Mouse (Mus musculus) liver, embryonic 13.5 days (tissue): ENCODE data around the gene Tbc1d4. TPM values are rescaled to one million over a fixed set of nuclear protein-coding genes. Genes with fewer than 3 reads are reported as not detected.

Experiments used
- ATAC-seq: fragments of 200-750 bp; cut with Nextera tagmentation; 2 replicates; pipeline ENCODE4 v1.8.0; 2017; ENCODE audit warnings: low read depth, mild to moderate bottlenecking, moderate number of reproducible peaks, moderate library complexity
- DNase-seq: peaks from one replicate; pipeline ENCODE4 v3.0.0; 2022
- H3K27ac ChIP-seq: fragments of 300-500 bp; sonication (generic); 2 replicates; pipeline ENCODE4 v1.5.1; 2015; ENCODE audit warnings: moderate library complexity, mild to moderate bottlenecking, inconsistent platforms
- H3K27me3 ChIP-seq: fragments of 300-500 bp; sonication (generic); 2 replicates; pipeline ENCODE4 v1.6.1; 2015; ENCODE audit warnings: mild to moderate bottlenecking, inconsistent platforms
- H3K36me3 ChIP-seq: fragments of 300-500 bp; sonication (generic); 2 replicates; pipeline ENCODE4 v1.6.1; 2015; ENCODE audit warnings: mild to moderate bottlenecking, inconsistent platforms
- H3K4me1 ChIP-seq: fragments of 300-500 bp; sonication (generic); replicated peaks from 2 replicates; pipeline ENCODE4 v1.6.1; 2015; ENCODE audit warnings: inconsistent platforms
- H3K4me2 ChIP-seq: fragments of 300-500 bp; sonication (generic); 2 replicates; pipeline ENCODE4 v1.6.1; 2015; ENCODE audit warnings: inconsistent platforms, mild to moderate bottlenecking, moderate library complexity
- H3K4me3 ChIP-seq: fragments of 300-500 bp; sonication (generic); replicated peaks from 2 replicates; pipeline ENCODE4 v1.5.1; 2015; ENCODE audit warnings: mild to moderate bottlenecking, inconsistent platforms
- H3K9ac ChIP-seq: fragments of 300-500 bp; sonication (generic); 2 replicates; pipeline ENCODE4 v1.6.1; 2015; ENCODE audit warnings: mild to moderate bottlenecking, inconsistent platforms
- H3K9me3 ChIP-seq: fragments of 300-500 bp; sonication (generic); replicated peaks from 2 replicates; pipeline ENCODE4 v1.6.1; 2016; ENCODE audit warnings: inconsistent platforms
- WGBS: fragments of 180-500 bp; shearing (Covaris S2); methylation state at CpG from one replicate; pipeline ENCODE4 v1.1.7; 2015; ENCODE audit not compliant: insufficient replicate concordance; 5-methylcytosine and 5-hydroxymethylcytosine counted together
- polyA plus RNA-seq: library from polyadenylated mRNA; unstranded; fragments of >200 nt; fragmentation: Nextera tagmentation; extraction: Ambion mirVana; gene quantifications from 2 replicates; pipeline ENCODE4 v1.2.1, GENCODE M21; 2015

Gene Tbc1d4
- polyA plus RNA-seq, 1 experiment from 2014 or later: 1.7 TPM

DNA sequence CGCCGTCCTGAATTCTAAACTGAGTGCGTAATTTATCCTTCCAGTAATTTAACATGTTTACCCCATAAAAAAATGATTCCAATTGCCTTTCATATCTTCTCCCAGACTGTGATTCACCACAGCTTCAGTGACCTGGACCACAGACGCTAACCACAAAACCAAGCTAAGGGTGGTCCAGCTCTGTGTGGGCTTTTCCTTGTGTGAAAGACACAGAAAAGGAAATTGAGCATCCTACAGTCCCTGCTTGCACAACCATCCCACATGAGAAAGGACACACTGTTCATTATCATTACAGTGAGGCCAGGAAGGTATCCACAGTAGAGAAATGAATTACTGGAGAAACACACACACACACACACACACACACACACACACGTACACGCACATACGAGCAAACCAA, 99.2 kb downstream of the Tbc1d4 start:
- Histone ChIP-seq H3K27ac (no peak overlapping the region), H3K27me3 (no peaks in the 10 kb centered on the region), H3K9ac (no peak overlapping the region), H3K4me3 (no peak overlapping the region), H3K4me1 (no peaks in the 10 kb centered on the region), H3K4me2 (no peak overlapping the region), H3K36me3 (no peaks in the 10 kb centered on the region), H3K9me3 (no peaks in the 10 kb centered on the region)
- 72% methylated on average over 7 of the region's 7 CpGs for WGBS
- ATAC-seq (no peak), DNase-seq (no peak)

DNA sequence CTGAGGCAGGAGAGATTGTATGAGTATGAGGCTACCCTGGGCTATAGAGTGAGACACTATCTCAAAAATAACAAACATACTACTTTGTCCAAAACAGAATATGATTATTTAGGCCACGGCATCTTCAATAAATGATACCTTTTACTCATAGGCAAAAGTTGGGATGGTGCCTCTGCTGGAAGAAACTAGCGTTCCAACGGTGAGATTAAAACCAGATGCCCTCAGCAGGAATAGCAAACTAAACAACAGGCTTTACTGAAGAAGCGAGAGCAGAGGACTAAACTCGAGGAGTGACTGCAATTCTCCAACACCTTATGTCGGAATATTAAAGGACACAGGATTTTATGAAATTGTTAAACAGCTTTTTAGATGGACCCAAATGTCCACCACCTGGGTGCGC, 101.0 kb downstream of the Tbc1d4 start:
- no peak for ATAC-seq
- Histone ChIP-seq H3K4me3 (no peak overlapping the region), H3K4me1 (no peaks in the 10 kb centered on the region), H3K36me3 (no peaks in the 10 kb centered on the region), H3K4me2 (no peak overlapping the region), H3K27ac (no peak overlapping the region), H3K27me3 (no peaks in the 10 kb centered on the region), H3K9ac (no peak overlapping the region), H3K9me3 (no peaks in the 10 kb centered on the region)
- no peak for DNase-seq
- WGBS: 66% methylated on average over 7 of the region's 7 CpGs

DNA sequence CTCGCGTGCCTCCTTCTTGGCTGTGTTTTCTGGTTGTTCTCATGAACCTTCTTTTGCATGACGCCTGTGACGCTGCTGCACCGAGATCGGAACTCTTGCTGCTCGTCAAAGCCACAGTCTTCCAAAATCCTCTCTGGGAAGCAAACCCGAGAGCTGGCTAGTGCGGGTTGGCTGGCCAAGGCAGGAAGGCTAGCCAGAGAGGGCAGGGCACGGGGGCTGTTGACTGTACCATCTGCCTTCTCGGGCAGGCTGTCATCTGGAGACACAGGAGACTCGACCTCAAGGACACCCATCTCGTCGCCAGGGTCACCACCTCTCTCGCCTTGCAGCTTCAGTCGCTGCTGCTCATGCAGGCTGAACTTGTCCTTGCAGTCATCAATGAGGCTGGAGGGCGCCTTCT, 101.8 kb downstream of the Tbc1d4 start:
- H3K9me3 ChIP-seq: no peaks in the 10 kb centered on the region
- H3K27ac ChIP-seq: no peak overlapping the region
- no peaks in the 10 kb centered on the region for H3K4me1 ChIP-seq
- WGBS: 73% methylated on average over 17 of the region's 17 CpGs
- ATAC-seq (no peak), DNase-seq (no peak)
- H3K4me3 ChIP-seq: no peak overlapping the region
- H3K4me2 ChIP-seq: no peak overlapping the region
- H3K9ac ChIP-seq: no peak overlapping the region
- H3K27me3 ChIP-seq: no peaks in the 10 kb centered on the region
- H3K36me3 ChIP-seq: no peaks in the 10 kb centered on the region

DNA sequence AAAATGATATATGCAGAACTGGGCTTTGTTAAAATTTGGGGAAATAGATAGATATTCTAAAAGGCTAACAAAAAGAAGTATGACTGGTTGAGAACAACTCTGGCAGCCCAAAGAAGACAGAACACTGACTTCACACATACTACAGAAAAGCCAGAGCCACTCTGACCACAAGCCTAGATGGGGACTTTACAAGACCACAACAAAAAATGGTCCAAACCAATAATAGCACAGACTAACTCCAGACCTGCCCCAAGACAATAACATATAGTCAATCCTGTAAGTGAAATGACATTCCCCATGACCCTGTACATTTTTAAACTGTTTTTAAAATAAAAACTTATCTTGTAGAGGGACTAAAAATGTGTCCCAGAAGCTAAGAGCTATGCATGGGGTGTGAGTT, 103.2 kb downstream of the Tbc1d4 start:
- H3K36me3 ChIP-seq: no peaks in the 10 kb centered on the region
- H3K27me3 ChIP-seq: no peaks in the 10 kb centered on the region
- ATAC-seq (no peak), DNase-seq (no peak)
- H3K9ac ChIP-seq: no peak overlapping the region
- H3K9me3 ChIP-seq: no peaks in the 10 kb centered on the region
- H3K4me3 ChIP-seq: no peak overlapping the region
- no peak overlapping the region for H3K27ac ChIP-seq
- no peaks in the 10 kb centered on the region for H3K4me1 ChIP-seq
- H3K4me2 ChIP-seq: no peak overlapping the region

DNA sequence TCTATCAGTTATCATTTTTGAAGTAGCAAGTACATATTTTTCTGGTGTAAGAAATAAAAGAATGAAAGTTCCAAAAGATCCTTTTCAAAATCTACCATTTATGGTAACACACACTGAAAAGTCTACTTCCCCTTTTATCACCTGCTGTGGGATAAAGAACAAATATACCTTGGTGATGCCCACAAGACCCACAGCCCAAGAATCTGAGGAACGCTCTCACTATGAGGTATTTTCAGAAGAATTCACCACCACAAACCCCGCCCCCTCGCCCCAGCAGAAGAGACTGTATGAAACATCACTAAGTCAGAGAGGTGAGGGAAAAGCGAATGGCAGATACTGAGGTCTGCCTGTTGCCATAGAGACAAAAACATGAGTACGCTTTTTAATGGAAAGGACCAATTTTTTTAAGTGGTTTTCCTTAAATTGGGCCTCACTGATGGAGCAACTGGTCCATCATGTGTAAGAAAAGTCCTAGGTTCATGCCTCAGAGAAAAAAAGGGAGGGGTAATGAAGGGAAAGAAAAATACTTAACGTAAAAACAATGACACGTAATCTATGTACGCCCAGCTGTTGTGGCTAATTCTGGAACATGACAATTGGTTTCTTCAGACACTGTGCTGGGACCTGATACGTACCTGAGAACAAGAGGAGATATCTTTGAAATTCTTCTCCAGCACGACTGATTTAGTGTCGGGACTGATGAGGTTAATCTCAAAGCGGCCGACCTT, 104.4 kb downstream of the Tbc1d4 start:
- Histone ChIP-seq H3K4me1 (no peaks in the 10 kb centered on the region), H3K9me3 (no peaks in the 10 kb centered on the region), H3K27ac (no peak overlapping the region), H3K4me2 (no peak overlapping the region), H3K36me3 (no peaks in the 10 kb centered on the region), H3K27me3 (no peaks in the 10 kb centered on the region), H3K4me3 (no peak overlapping the region), H3K9ac (no peak overlapping the region)
- ATAC-seq (no peak), DNase-seq (no peak)
- 70% methylated on average over 13 of the region's 13 CpGs for WGBS

DNA sequence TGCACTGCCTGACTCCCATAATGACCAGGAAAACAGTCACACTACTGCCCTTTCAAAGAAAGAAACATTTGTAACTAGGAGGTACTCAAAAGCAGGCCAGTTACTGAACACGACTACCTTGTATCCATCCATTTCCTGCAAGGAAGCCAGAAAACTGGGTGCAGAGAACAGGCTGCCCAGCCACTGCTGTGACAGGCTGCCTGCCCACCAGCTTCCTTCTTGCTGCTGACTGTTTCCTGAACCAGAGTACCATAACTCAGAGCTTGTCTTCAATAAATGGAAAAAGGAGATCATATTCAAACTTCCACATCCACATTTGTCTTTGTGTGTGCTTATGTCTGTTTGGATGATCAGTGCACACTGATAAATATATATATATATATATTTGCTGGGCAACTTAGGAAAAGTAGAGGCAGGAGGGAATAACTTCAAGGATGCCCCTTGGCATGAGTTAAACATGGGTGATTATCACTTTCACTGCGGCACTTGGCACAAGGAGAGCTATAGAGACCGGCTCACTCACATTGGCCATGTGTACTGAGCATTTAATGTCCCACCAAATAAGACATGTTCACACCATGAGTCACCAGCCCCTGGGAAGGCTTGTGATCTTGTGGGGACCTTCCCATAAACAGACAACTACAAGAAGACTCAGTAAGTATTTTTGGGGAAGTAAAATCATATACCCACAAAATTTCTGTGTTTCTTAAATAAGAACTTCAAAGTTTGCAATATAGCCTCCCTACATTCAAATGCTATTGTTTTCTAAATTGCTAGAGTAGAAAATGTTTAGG, 105.6 kb downstream of the Tbc1d4 start:
- Histone ChIP-seq H3K4me2 (no peak overlapping the region), H3K36me3 (no peaks in the 10 kb centered on the region), H3K9me3 (no peaks in the 10 kb centered on the region), H3K4me1 (no peaks in the 10 kb centered on the region), H3K4me3 (no peak overlapping the region), H3K9ac (no peak overlapping the region), H3K27ac (no peak overlapping the region), H3K27me3 (no peaks in the 10 kb centered on the region)
- ATAC-seq (no peak), DNase-seq (no peak)
- 46% methylated on average over 3 of the region's 3 CpGs for WGBS

DNA sequence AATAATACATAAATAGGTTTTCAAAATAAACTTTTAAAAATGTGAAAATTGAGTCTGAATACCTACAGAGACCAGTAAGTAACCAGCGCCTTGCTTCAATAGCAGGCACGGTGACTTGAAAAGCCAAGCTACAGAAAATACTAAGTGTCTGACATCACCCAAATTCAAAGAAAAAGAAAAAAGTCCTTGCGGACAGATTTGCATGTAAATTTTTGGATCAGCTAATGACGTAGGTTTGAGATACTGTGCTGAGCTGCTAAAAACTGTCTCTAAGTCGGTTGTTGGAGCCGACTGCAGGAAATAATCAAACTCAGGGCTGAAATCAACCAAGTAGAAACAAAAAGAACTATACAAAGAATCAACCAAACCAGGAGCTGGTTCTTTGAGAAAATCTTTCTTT, 107.1 kb downstream of the Tbc1d4 start:
- Histone ChIP-seq H3K27me3 (no peaks in the 10 kb centered on the region), H3K36me3 (no peaks in the 10 kb centered on the region), H3K9ac (no peak overlapping the region), H3K9me3 (no peaks in the 10 kb centered on the region), H3K4me2 (no peak overlapping the region), H3K4me1 (no peaks in the 10 kb centered on the region), H3K27ac (no peak overlapping the region), H3K4me3 (no peak overlapping the region)
- ATAC-seq (no peak), DNase-seq (no peak)
- WGBS: 76% methylated on average over 6 of the region's 6 CpGs

DNA sequence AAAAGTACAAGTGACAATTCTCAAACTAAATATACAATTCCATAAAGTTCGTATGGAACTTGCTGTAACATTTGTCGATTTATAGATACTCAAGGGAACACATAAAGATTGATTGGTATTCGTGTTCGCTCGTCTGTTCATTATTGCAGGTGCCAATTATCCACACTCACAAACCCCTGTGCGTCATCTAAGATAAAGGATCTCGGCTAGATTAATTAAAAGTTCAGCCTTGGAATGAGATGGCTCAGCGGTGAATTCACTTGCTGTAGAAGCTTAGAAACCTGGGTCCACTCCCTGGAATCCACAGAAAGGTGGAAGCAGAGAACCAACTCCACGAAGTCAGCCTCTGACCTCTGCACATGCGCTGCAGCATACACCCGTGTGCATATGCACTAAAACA, 107.5 kb downstream of the Tbc1d4 start:
- DNase-seq (no peak), ATAC-seq (no peak)
- Histone ChIP-seq H3K27me3 (no peaks in the 10 kb centered on the region), H3K4me2 (no peak overlapping the region), H3K9me3 (no peaks in the 10 kb centered on the region), H3K36me3 (no peaks in the 10 kb centered on the region), H3K9ac (no peak overlapping the region), H3K4me3 (no peak overlapping the region), H3K4me1 (no peaks in the 10 kb centered on the region), H3K27ac (no peak overlapping the region)
- 81% methylated on average over 11 of the region's 11 CpGs for WGBS

DNA sequence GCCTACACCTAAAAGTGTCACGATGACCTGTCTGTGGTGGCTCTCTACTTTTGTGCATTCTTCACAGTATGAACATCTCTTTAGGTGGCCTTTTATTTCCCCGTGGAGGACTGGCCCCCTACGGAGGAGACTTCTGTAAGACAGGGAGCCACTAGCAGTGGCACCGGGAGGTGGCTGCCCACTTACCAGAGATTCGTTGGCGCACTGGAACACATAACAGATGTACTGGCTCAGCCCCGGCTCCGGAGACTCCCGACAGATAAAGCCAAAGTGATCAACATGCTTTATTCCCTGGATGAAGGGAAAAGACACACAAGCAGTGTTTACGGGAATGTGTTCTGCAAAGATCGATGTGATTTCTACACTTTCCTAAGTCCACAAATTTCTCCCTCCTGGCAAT, 108.2 kb downstream of the Tbc1d4 start:
- H3K4me2 ChIP-seq: no peak overlapping the region
- no peaks in the 10 kb centered on the region for H3K36me3 ChIP-seq
- H3K9ac ChIP-seq: no peak overlapping the region
- H3K4me1 ChIP-seq: no peaks in the 10 kb centered on the region
- 72% methylated on average over 11 of the region's 11 CpGs for WGBS
- ATAC-seq: no peak
- no peak overlapping the region for H3K27ac ChIP-seq
- DNase-seq: no peak
- no peak overlapping the region for H3K4me3 ChIP-seq
- H3K9me3 ChIP-seq: no peaks in the 10 kb centered on the region
- H3K27me3 ChIP-seq: no peaks in the 10 kb centered on the region

DNA sequence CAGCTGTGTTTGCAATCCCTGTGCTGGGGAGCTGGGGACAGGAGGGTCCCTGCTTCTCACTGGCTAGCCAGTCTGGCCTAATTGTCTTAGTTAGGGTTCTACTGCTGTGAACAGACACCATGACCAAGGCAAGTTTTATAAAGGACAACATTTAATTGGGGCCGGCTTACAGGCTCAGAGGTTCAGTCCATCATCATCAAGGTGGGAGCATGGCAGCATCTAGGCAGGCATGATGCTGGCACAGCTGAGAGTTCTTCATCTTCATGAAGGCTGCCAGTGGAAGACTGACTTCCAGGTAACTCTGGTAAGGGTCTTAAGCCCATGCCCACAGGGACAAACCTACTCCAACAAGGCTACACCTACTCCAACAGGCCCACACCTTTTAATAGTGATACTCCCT, 109.2 kb downstream of the Tbc1d4 start:
- no peaks in the 10 kb centered on the region for H3K4me1 ChIP-seq
- no peak overlapping the region for H3K4me3 ChIP-seq
- no peak for ATAC-seq
- no peak overlapping the region for H3K4me2 ChIP-seq
- no peak for DNase-seq
- no peak overlapping the region for H3K27ac ChIP-seq
- no peak overlapping the region for H3K9ac ChIP-seq
- WGBS: 74% methylated on average over 1 of the region's 1 CpGs
- no peaks in the 10 kb centered on the region for H3K36me3 ChIP-seq
- no peaks in the 10 kb centered on the region for H3K27me3 ChIP-seq
- no peaks in the 10 kb centered on the region for H3K9me3 ChIP-seq

DNA sequence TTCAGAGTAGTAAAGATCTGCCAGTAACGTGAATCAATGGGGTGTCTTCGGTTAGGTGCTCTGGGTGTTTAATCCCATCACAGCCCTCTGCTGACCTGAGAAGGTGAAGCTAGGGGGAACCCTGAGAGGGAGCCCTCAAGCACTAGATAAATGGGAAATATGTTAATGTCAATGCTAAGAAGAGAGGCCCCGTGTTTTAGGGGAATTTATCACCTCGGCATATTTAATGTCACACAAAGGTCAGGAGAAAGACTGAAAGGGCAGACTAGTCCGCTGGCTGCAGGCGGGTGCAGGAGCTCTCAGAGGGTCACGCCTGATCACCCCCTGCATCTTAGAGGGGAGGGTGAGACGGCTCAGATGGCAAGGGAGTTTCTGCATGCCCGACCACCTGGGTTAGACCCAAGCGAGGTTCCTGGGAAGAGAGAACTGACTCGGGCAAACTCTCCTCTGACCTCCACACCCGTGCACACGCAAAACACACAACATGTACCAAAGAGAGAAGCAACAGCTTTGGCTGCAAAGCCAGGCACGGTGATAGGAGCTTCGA, 120.7 kb downstream of the Tbc1d4 start:
- H3K27ac ChIP-seq: no peak overlapping the region
- no peak overlapping the region for H3K9ac ChIP-seq
- H3K4me1 ChIP-seq: no peaks in the 10 kb centered on the region
- ATAC-seq (no peak), DNase-seq (no peak)
- no peak overlapping the region for H3K4me3 ChIP-seq
- no peaks in the 10 kb centered on the region for H3K36me3 ChIP-seq
- no peaks in the 10 kb centered on the region for H3K9me3 ChIP-seq
- H3K27me3 ChIP-seq: no peaks in the 10 kb centered on the region
- 72% methylated on average over 15 of the region's 15 CpGs for WGBS
- H3K4me2 ChIP-seq: no peak overlapping the region

DNA sequence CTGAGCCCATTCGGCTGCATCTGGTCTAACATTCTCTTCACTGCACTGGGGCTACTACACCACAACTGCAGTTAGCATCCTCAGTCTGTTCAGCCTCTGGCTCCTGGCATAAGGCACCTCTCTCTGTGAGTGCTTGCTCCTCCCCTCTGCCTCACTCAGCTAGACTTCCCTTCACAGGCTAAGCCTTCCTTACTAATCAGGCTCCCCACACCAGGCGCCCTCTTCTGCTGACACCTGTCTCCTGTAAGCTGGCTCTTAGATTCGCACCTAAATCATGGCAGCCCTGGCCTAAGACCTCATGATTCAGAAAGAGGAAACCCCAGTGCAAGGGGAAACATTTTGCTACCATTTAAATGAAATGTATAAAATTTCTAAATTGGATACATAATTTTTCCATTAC, 122.4 kb downstream of the Tbc1d4 start:
- DNase-seq (no peak), ATAC-seq (no peak)
- Histone ChIP-seq H3K4me3 (no peak overlapping the region), H3K4me1 (no peaks in the 10 kb centered on the region), H3K27ac (no peak overlapping the region), H3K9me3 (no peaks in the 10 kb centered on the region), H3K4me2 (no peak overlapping the region), H3K9ac (no peak overlapping the region), H3K27me3 (no peaks in the 10 kb centered on the region), H3K36me3 (no peaks in the 10 kb centered on the region)
- 53% methylated on average over 3 of the region's 3 CpGs for WGBS
